Mouse (Mus musculus) right cerebral cortex, postnatal 25 days (tissue): ENCODE results near the gene Ubap1l.

ENCODE experiments used
- DNase-seq: peaks from one replicate; pipeline ENCODE4 v3.0.0; 2022

The Ubap1l gene

DNA sequence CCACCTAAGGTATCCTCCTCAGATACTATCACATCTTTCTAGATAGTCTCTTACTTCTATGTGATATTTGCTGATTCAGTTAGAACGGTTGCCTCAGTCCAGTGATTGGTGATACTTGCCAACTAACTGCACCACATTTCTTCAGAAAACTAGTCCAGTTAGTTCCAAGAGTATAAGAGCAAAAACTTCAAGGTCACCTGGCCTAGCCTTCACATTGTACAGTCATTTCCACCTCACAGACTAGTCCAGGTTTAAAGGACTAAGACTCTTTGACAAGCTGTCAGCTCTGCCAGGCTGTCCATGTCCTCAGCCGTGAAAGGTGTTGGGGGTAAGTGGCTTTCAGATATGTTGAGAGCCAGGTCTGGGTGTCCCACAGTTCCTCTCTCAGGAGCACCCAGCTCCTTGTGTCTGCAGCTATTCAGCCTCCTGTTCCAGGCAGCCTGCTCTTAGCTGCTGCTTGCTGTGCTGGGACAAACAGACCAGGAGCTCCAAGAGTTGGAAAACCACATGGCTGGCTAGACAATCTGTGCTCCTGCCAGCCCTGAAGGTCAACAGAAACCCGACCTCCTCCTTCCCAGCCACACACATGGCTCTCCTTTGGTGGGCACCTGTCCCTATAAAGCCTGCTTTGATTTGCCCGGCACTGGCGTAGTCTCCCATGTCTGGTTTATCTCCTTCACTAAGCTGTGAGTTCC lies 13.8 kb downstream of the Ubap1l start:
- no peak for DNase-seq

- peak; percentile 68 for DNase-seq
These were observed 14.5 kb downstream of the Ubap1l start for GRCm38 (mm10) chr9:65375163-65375934.

DNA sequence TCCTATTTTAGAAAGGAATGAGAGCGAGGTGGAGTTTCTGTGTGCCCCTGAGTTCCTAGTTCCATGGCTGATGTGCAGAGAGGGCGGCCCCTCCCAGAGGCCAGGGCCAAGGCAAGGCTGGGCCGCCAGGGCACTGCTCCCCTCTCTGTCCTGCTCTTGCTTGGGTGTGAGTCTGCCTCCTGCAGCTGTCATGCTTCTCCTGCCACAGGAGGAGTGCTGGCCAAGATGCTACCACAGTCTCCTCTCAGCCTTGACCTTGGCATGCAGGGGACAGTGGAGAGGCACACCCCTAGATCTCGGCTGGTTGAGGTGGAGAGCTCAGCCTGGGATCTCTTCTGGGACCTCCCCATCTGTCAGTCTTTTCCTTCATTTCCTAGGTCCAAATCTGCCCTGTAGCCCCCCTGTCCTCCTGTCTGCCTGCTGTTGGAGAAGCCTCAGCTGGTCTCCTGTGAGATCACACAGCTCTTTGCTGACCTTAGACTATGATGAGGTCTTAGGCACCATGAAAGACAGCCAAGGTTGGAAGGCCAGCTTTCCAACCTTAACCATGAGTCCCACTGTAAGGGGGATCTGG lies 20.3 kb downstream of the Ubap1l start:
- no peak for DNase-seq

DNA sequence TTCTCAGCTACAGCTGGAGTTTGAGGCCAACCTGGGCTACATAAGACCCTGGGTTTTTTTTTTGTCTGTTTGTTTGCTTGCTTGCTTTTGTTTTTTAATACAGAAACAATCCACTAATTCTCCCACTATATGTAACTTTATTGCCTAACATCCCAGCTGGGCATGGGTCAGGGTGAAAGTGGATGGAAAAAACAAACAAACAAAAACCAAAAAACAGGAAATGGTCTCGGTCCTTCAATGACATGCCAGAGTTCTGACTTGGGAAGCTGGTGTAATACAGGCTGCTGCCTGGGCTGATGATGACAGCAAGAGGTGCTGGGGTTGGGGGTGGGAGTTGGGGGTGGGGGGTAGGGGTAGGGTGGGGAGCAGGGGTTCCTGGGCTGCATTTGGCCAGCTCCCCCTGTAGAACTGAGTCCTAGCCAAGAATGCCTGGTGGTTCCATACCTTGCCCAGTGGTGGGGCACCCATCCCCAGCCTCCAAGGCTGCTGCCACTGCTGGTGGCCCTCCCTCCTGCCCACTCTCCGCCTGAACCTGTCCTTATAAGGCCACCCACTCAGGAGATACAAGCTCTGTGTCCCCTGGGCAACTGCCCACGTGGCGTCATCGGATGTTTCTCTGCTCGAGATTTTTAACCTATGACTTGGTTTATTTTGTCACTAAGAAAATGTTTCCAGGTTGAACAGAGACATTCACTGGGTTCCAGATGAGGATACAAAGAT lies 21.4 kb downstream of the Ubap1l start:
- no peak for DNase-seq

- DNase-seq, result no peak
These were observed 21.9 kb downstream of the Ubap1l start for GRCm38 (mm10) chr9:65382751-65383097.

GRCm38 (mm10) chr9:65384276-65384675 lies 23.4 kb downstream of the Ubap1l start:
- DNase-seq, result no peak

DNA sequence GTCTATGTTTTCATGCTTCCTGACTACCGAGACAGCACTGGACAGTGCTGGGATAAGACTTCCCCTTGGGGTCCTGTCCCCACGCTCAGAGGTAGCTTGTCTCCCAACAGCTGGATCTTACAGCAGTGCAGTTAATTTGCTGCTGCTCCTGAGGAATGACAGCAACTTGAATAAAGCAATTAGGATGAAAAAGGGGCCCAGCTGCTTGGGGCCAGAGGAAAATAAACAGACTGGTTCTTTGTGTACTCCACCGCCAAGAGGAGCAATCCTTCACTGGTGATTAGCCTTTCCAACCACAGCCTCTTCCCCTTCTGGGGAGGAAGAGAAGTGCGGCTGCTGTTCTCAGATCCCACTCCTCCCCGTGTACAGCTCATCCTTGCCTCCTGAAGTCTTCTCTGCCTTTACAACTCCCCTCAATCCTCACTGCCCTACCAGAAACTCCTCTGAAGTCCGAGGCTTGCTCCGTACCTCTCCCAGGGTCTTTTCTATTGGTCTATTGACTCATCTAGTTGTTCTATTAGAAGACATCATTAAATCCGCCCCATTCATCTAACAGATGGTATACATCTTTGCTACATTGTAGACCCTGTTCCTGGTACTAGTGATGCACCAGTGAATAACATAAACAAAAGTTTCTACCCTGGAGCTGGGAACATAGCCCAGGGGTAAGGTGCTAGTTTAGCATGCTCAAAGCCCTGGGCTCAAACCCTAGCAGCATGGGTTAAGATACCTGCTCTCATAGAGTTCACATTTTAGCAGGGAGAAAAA lies 25.7 kb downstream of the Ubap1l start:
- no peak for DNase-seq

DNA sequence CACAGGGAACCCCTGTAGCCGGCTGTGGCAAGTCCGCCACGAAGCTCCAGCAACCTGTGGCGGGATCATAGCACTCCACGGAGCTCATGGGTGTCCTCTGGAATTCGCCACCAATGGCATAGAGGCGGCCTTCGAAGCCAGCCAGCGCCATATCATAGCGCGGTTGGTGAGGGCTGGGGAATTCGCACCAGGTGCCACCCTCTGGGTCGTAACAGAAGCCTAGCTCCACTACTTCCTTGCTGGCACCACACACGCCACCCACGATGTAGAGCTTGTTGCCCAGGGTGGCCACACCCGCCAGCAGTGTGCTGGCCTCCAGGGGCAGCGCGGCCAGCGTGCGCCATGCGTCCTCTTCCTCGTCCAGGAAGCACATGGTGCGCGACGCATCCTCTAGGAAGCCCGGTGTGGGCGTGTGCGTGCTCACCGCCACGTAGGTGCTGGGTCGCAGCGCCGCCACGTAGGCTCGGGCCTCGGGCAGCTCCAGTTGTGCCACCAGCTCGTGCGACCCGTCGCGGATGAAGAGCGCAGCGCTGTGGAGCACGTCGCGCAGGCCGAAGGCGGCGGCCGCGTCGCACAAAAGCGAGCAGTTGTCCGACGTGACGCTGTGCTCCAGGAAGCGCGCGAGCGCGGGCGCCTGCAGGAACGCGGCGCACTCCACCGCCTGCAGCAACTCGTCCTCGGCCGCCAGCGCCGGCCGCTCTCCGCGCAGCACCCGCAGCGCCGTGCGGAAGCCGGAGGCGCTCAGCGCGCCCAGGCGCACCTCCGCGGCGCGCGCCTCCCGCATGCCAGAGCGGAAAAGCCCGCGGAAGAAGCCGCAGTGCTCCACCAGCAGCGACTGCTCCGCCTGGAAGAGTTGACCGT lies 30.1 kb downstream of the Ubap1l start:
- DNase-seq, result peak; percentile 16

DNA sequence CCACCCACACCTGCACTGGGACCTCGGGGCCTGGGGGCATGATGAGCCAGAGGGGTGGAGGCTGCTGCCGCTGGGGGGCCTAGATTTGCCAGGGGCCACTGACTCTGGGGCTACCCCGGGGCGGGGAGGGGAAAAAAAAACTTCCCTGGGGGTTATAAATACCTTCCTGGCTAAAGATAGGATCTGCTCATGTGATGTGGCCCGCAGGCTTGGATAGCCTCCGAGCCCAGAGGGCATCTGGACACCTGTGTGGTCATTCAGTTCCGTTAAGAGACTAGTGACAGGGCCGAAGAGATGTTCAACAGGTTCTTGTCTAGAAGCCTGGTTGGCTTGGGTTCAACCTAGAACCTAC lies 30.7 kb downstream of the Ubap1l start, which contains the start of gene Kbtbd13:
TSS of gene Kbtbd13 (minus strand) at position 40 of the 352 bp plus-strand sequence.
- DNase-seq, result no peak

- peak; percentile 42 for DNase-seq
These were observed 32.0 kb downstream of the Ubap1l start for GRCm38 (mm10) chr9:65392638-65393364.

DNA sequence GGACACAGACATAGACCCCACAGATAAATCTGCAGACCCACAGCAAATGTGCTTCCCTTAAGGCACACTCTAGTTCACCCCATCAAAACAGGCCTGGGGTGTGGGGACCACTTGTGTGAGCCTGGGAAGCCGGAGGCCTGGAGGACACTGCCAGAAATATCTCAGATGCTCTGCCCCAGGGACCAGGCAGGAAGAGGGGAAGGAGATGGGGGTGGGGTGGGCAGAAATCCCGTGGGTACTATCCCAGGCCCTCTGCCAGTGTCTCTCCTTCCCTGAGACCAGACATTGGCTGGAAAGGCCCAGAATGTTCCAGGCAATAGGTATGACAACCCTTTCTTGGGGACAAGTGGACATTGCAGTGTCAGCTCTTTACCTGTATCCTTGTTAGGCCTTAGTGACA lies 32.8 kb downstream of the Ubap1l start:
- DNase-seq, result no peak

- DNase-seq, result no peak
These were observed 33.5 kb downstream of the Ubap1l start for GRCm38 (mm10) chr9:65394360-65394759.

GRCm38 (mm10) chr9:65398279-65398678 lies 37.4 kb downstream of the Ubap1l start, which contains the start of gene Rasl12:
Rasl12 (plus strand) TSS chr9:65398506.
- peak; percentile 26 for DNase-seq

- no peak for DNase-seq
These were observed 39.1 kb downstream of the Ubap1l start for GRCm38 (mm10) chr9:65399934-65400333.

GRCm38 (mm10) chr9:65404331-65405183 lies 43.7 kb downstream of the Ubap1l start:
- DNase-seq, result peak; percentile 58

DNA sequence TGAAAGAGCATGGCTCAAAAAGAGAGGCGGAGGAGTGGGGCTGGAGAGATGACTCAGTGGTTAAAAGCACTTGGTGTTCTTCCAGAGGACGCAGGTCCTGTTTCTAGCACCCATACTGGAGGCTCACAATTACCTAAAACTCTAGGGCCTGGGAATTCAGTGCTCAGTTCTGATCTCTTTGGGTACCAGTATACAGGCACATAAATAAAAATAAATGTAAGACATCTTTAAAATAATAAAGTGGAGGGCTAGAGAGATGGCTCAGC lies 44.3 kb downstream of the Ubap1l start:
- no peak for DNase-seq

DNA sequence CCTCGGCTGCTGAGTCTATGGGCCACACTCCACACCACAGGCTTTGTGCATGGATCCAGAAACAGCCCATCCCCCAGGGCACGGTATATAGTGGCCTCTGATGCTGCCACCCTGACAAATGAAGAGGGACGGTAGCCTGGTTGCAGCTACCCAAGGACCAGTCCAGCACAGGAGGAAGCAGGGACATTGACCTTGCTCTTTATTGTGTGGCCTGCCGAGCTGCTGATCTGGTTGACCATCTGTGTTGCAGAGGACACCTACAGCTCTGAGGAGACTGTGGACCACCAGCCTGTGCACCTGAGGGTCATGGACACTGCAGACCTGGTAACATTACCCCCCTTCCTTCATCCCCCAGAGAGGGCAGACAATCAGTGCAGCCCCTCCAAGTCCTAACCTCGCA lies 46.5 kb downstream of the Ubap1l start:
- DNase-seq, result no peak

GRCm38 (mm10) chr9:65407861-65408260 lies 47.0 kb downstream of the Ubap1l start:
- DNase-seq, result no peak

DNA sequence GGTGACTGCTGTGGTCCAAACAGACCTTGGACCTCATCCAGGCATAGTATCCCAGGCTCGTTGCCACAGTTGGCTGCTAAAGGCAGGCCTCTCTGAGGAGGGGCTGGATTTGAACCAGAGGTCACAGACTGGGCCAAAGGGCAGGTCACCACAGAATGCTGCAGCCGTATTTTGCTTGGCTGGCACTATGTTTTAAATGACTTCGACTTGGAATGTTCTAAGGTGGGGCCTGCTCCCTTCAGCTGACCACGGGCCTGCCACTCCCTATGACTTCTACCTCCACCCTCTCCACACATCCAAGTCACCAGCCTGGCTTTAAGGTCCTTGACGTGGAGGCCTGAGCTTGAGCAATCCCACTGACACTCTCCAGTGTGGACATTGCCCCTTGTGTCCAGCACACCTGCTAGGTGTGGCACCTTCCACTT lies 48.0 kb downstream of the Ubap1l start:
- no peak for DNase-seq

DNA sequence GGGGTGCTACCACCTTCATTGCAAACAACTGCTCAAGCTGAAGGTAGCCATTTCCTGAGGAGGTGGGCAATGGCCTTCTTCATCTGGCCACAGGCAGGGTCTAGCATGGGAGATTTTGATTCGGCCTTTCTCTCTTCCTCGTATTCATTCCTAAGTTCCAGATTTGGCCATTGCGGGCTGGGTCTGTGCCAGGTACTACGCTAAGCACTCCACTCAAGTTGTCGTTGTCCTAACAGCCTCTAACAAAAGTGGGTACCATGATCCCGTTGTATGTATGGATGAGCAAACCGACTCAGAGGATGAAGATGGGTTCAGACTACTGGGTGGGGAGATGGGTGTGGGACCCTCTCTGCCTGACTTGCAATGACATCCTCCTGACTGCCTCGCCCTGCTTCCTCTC lies 49.5 kb downstream of the Ubap1l start:
- DNase-seq, result no peak
